Mouse (Mus musculus): ENCODE results near the gene Fbxl20. TPM values are rescaled to one million over a fixed set of nuclear protein-coding genes. Genes with fewer than 3 reads are reported as not detected.

Fbxl20 gene
- polyA plus RNA-seq, 1 experiment from 2014 or later, result 10.8 TPM

DNA sequence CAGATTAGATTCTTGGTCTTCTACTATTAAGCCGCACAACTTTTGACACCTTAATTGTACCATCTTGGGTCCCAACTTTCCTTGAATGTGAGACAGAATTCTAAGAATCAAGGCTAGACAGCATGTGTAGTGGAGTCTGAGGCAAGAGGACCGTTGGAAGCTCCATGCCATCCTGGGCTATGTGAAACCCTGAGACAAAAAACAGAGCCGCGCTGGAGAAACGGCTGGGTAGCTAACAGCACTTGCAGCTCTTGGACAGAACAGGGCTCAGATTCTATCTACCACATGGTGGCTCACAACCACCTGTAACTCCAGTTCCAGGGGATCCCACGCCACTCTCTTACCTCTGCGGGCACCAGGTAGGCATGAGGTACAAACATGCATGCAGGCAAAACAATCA lies 4.3 kb downstream of the Fbxl20 start:
- Histone ChIP-seq H3K4me1 (peaks cover 26% of the 10 kb centered on the region), H3K4me2 (no peak overlapping the region), H3K9ac (no peak overlapping the region), H3K4me3 (no peak overlapping the region), H3K27me3 (replicated peaks) (no peaks in the 10 kb centered on the region), H3K27ac (replicated peaks) (no peak overlapping the region), H3K36me3 (no peaks in the 10 kb centered on the region; the same call in 1 of the 2 replicates), H3K9me3 (no peaks in the 10 kb centered on the region)
- WGBS, result 72% methylated on average over 7 of the region's 7 CpGs
- ATAC-seq (ENCODE audit: extremely low read depth, insufficient number of reproducible peaks, low FRiP score, low TSS enrichment), result no peak

DNA sequence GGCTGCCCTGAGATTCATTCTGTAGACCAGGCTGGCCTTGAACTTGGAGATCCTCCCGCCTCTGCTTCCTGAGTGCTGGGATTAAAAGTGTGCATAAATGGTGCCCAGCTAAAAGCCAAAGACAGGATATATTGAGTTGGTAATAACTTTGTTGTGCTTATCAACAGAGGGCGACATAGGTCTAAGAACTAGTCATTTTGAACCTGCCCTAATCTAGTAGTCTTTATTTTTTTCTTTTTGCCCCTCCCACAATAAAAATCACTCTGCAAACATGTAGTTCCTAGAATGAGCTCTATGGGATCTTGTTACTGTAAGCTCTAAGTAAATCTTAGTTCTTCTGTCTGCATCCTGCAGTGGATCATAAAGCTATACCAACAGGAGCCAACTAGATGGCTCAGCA lies 7.7 kb downstream of the Fbxl20 start:
- H3K9me3 ChIP-seq, result no peaks in the 10 kb centered on the region
- no peak for ATAC-seq (ENCODE audit: extremely low read depth, insufficient number of reproducible peaks, low FRiP score, low TSS enrichment)
- no peak overlapping the region for H3K9ac ChIP-seq
- H3K27me3 ChIP-seq (replicated peaks), result no peaks in the 10 kb centered on the region
- WGBS, result 77% methylated on average over 2 of the region's 2 CpGs
- no peak overlapping the region for H3K4me3 ChIP-seq
- no peaks in the 10 kb centered on the region; the same call in 1 of the 2 replicates for H3K36me3 ChIP-seq
- no peak overlapping the region for H3K4me2 ChIP-seq
- no peak overlapping the region for H3K27ac ChIP-seq (replicated peaks)
- peaks cover 25% of the 10 kb centered on the region for H3K4me1 ChIP-seq

DNA sequence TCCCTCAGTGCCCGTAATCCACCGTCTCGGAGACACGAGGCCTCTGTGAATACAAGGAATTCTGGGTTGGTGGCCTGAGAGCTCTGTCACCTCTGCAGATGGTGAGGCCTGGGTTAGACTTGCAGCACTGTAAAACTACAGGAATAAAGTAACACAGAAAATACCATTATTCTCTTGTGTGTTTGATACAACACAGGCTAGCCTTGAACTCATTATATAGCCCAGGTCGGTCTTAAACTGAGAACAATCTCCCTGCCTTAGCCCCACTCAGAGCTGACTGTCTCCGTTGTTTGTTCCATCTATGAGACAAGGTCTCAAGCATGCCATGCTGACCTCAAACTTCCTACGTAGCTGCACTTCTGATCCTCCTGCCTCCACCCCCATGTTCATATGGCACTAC lies 11.3 kb downstream of the Fbxl20 start:
- peaks cover 3% of the 10 kb centered on the region; the same call in 1 of the 2 replicates for H3K36me3 ChIP-seq
- H3K9me3 ChIP-seq, result no peaks in the 10 kb centered on the region
- H3K27me3 ChIP-seq (replicated peaks), result no peaks in the 10 kb centered on the region
- no peak overlapping the region for H3K4me2 ChIP-seq
- no peak overlapping the region; the same call in 1 of the 2 replicates for H3K27ac ChIP-seq (replicated peaks)
- H3K4me3 ChIP-seq, result no peak overlapping the region
- H3K9ac ChIP-seq, result peak overlapping the region; percentile 45
- WGBS, result 65% methylated on average over 7 of the region's 7 CpGs
- ATAC-seq (ENCODE audit: extremely low read depth, insufficient number of reproducible peaks, low FRiP score, low TSS enrichment), result no peak
- peaks cover 30% of the 10 kb centered on the region for H3K4me1 ChIP-seq

DNA sequence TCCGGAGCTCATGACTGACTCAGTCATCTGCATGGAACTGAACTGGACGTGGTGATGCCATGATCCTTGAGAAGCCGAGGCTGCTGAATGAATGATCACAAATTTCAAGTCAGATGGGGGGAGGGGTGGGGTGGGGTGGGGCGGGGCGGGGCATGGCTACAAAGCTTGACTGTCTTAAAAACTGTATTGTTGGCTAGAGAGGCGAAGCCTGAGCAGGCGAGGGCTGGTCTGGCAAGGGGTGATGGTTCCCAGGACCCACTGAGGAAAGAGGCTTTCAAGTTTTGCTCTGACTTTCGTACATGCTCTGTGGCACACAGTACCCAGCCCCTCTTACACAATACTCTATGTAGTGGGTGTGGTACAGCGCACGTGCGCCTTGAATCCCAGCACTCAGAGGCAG lies 12.4 kb downstream of the Fbxl20 start:
- Histone ChIP-seq H3K27me3 (replicated peaks) (no peaks in the 10 kb centered on the region), H3K9me3 (no peaks in the 10 kb centered on the region), H3K4me3 (no peak overlapping the region), H3K27ac (replicated peaks) (no peak overlapping the region), H3K4me1 (peaks cover 30% of the 10 kb centered on the region), H3K9ac (no peak overlapping the region), H3K36me3 (0 out of 2 replicates have a peak, but pooled peaks cover 3% of the 10 kb centered on the region), H3K4me2 (no peak overlapping the region)
- no peak for ATAC-seq (ENCODE audit: extremely low read depth, insufficient number of reproducible peaks, low FRiP score, low TSS enrichment)
- 90% methylated on average over 11 of the region's 11 CpGs for WGBS

DNA sequence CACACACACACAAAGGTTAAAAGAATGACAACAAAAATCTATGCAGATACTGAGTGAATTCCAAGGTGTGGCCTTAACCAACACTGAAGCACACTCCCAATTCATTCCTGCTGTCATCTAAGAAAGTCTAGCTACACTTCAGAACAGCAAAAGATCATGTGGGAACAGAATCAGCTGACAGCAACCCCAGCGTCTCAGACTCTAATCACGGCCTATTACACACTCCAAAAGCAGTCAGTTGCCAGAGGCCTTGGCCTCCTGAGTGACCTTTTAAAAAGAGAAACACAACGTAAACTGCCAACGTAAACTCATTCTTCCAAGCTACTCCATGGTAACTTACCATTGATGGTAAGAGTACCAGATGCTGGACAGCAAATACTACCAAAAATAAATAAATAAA lies 15.3 kb downstream of the Fbxl20 start:
- no peaks in the 10 kb centered on the region for H3K27me3 ChIP-seq (replicated peaks)
- no peak for ATAC-seq (ENCODE audit: extremely low read depth, insufficient number of reproducible peaks, low FRiP score, low TSS enrichment)
- H3K9ac ChIP-seq, result no peak overlapping the region
- H3K4me2 ChIP-seq, result no peak overlapping the region
- H3K27ac ChIP-seq (replicated peaks), result no peak overlapping the region
- H3K9me3 ChIP-seq, result no peaks in the 10 kb centered on the region
- peaks cover 30% of the 10 kb centered on the region for H3K4me1 ChIP-seq
- WGBS, result 44% methylated on average over 4 of the region's 4 CpGs
- H3K36me3 ChIP-seq, result 0 out of 2 replicates have a peak, but pooled peaks cover 3% of the 10 kb centered on the region
- no peak overlapping the region for H3K4me3 ChIP-seq

DNA sequence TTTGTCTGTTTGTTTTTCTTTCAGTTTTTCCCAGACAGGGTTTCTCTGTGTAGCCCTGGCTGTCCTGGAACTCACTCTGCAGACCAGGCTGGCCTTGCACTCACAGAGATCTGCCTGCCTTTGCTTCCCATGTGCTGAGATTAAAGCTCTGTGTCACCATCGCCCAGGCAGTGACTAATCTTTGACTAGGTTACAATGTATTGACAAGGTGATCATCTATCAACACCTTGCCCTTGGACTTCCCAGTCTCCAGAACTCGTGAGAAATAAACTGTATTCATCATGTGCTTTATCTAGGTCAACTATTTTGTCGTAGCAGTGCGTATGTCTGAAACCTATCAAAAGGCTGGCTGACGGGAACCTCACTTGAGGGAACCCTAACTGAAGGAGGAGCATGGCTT lies 26.8 kb downstream of the Fbxl20 start:
- no peak overlapping the region for H3K27ac ChIP-seq (replicated peaks)
- no peaks in the 10 kb centered on the region for H3K9me3 ChIP-seq
- H3K27me3 ChIP-seq (replicated peaks), result no peaks in the 10 kb centered on the region
- WGBS, result 74% methylated on average over 5 of the region's 5 CpGs
- H3K4me2 ChIP-seq, result no peak overlapping the region
- peaks cover 72% of the 10 kb centered on the region for H3K36me3 ChIP-seq
- H3K4me3 ChIP-seq, result no peak overlapping the region
- no peak overlapping the region for H3K9ac ChIP-seq
- 0 out of 2 replicates have a peak, but pooled peaks cover 7% of the 10 kb centered on the region for H3K4me1 ChIP-seq
- ATAC-seq (ENCODE audit: extremely low read depth, insufficient number of reproducible peaks, low FRiP score, low TSS enrichment), result no peak

DNA sequence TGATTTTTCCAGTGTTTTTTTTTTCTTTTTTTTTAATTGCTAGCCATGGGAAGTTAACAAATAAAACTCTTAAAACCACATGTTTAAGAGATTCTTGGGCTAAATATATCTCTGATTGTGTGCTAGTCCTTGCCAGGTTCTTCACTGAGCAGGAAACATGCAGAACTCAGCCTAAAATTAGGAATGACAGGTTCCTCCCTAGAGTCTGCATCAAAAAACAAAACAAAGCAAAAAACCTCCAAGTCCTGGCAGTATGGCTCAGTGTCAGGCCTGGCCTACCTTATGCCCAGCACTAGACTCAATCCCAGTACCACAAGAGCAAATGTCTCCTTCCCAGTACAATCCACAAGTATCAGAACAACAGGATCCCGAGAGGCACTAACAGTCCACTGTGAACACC lies 35.8 kb downstream of the Fbxl20 start:
- Histone ChIP-seq H3K4me1 (peaks cover 11% of the 10 kb centered on the region), H3K27me3 (replicated peaks) (no peaks in the 10 kb centered on the region), H3K4me3 (no peak overlapping the region), H3K4me2 (no peak overlapping the region), H3K27ac (replicated peaks) (no peak overlapping the region), H3K9ac (no peak overlapping the region), H3K36me3 (peaks cover 54% of the 10 kb centered on the region), H3K9me3 (no peaks in the 10 kb centered on the region)
- WGBS, result 71% methylated on average over 1 of the region's 1 CpGs
- no peak for ATAC-seq (ENCODE audit: extremely low read depth, insufficient number of reproducible peaks, low FRiP score, low TSS enrichment)

DNA sequence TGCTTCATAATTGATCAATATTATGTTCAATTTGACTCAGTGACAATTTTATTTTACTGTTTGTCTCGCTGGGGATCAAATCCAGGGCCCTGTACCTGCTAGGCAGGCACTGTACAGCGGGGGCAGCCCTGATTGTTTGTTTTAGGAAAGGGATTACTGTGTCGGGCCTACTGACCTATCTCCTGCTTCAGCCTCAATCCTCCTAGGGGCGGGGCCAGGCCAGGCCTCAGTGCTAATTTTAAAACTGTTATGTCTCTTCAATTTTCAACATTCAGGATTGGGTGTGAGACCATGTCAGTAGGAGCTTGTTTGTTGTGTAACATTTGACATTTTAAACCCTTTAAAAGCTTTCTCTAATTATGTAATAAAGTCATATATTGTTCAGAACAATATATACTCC lies 36.7 kb downstream of the Fbxl20 start:
- Histone ChIP-seq H3K4me2 (no peak overlapping the region), H3K36me3 (peaks cover 58% of the 10 kb centered on the region), H3K27me3 (replicated peaks) (no peaks in the 10 kb centered on the region), H3K9me3 (no peaks in the 10 kb centered on the region), H3K9ac (no peak overlapping the region), H3K4me1 (peaks cover 11% of the 10 kb centered on the region), H3K27ac (replicated peaks) (no peak overlapping the region), H3K4me3 (no peak overlapping the region)
- no peak for ATAC-seq (ENCODE audit: extremely low read depth, insufficient number of reproducible peaks, low FRiP score, low TSS enrichment)
- WGBS, result 53% methylated on average over 4 of the region's 4 CpGs

DNA sequence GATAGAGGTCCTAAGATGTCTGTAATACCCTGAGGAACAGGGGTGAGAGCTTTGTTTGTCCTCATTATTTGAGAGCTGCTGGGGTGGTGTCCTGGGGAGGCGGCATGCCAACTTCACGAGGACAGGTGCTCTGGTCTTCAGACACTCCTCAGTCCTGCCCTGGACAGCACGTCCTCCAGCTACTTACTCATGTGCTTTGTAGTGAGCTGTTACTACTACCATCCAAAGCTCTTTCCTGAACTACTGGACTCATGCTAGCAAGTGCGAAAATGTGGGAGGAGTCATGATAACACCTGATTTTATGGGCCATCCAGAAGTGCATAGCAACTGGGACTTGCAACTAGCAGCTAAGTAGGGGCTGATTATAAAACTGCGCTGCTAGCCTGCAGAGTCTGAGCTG lies 40.5 kb downstream of the Fbxl20 start:
- Histone ChIP-seq H3K27me3 (replicated peaks) (no peaks in the 10 kb centered on the region), H3K4me3 (no peak overlapping the region), H3K27ac (replicated peaks) (no peak overlapping the region), H3K9me3 (no peaks in the 10 kb centered on the region), H3K4me1 (peaks cover 11% of the 10 kb centered on the region), H3K9ac (no peak overlapping the region), H3K36me3 (peaks cover 79% of the 10 kb centered on the region), H3K4me2 (no peak overlapping the region)
- WGBS, result 78% methylated on average over 5 of the region's 5 CpGs
- ATAC-seq (ENCODE audit: extremely low read depth, insufficient number of reproducible peaks, low FRiP score, low TSS enrichment), result no peak

DNA sequence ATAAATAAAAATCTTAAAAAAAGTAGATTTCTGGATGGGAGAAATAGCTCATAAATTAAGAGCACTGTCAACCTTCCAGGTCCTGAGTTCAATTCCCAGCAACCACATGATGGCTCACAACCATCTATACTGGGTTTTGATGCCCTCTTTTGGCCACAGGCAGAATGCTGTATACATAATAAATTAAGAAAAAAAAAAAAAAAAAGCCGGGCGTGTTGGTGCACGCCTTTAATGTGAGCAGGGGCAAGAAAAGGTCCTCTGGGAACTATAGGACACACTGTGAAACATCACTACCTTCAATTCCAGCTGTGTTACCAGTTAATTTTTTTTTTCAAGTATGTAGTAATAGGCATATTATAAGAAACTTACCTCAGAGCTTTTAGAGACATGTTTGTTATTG lies 48.9 kb downstream of the Fbxl20 start:
- Histone ChIP-seq H3K27me3 (replicated peaks) (no peaks in the 10 kb centered on the region), H3K27ac (replicated peaks) (no peak overlapping the region), H3K4me1 (no peaks in the 10 kb centered on the region), H3K4me2 (no peak overlapping the region), H3K9ac (no peak overlapping the region), H3K4me3 (no peak overlapping the region), H3K36me3 (peaks cover 94% of the 10 kb centered on the region), H3K9me3 (no peaks in the 10 kb centered on the region)
- WGBS, result 83% methylated on average over 3 of the region's 3 CpGs
- no peak for ATAC-seq (ENCODE audit: extremely low read depth, insufficient number of reproducible peaks, low FRiP score, low TSS enrichment)

DNA sequence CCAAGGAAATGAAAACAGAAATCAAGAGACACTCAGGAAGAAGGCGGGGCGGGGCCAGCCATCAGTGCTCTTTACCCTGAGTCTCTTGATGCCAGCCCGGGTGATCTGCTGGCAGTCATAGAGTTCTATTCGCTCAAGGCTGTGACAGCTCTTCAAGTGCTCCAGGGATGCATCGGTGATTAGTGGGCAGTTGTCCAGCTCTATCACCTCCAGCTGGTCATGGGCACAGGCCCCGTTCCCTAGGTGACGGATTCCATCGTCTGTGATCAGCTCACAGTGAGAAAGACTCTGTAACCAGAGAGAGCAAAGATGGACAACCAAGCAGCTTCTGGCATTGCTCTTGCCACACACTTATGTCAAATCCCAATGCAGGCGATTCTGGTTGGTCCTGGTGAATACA lies 59.6 kb downstream of the Fbxl20 start:
- H3K4me3 ChIP-seq, result no peak overlapping the region
- no peak overlapping the region for H3K27ac ChIP-seq (replicated peaks)
- H3K27me3 ChIP-seq (replicated peaks), result no peaks in the 10 kb centered on the region
- H3K9ac ChIP-seq, result no peak overlapping the region
- H3K9me3 ChIP-seq, result no peaks in the 10 kb centered on the region
- H3K4me2 ChIP-seq, result no peak overlapping the region
- WGBS, result 72% methylated on average over 9 of the region's 9 CpGs
- peaks cover 16% of the 10 kb centered on the region for H3K4me1 ChIP-seq
- no peak for ATAC-seq (ENCODE audit: extremely low read depth, insufficient number of reproducible peaks, low FRiP score, low TSS enrichment)
- peaks cover 72% of the 10 kb centered on the region for H3K36me3 ChIP-seq

DNA sequence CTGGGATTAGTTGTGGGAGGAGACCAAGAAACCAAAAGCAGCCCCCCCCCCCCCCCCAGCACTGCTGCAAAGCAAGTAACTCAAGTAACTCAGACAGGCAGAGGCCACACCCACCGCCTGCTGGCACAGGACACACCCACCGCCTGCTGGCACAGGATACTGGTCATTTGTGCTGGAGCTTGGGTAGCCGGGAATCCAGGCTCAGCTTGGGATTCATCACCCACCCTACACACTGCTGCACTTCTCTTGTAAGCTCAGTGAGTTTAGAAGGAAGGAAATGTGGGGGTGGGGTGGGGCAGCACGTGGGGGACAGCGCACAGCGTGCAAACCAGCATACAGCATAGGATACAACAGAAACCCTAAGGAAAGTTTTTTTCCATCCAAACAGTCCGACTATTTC lies 62.0 kb downstream of the Fbxl20 start:
- peaks cover 58% of the 10 kb centered on the region for H3K36me3 ChIP-seq
- H3K27ac ChIP-seq (replicated peaks), result peak overlapping the region; percentile 56

More for the DNA sequence above, 62.0 kb downstream of the Fbxl20 start:
- Histone ChIP-seq H3K9me3 (no peaks in the 10 kb centered on the region), H3K4me1 (peaks cover 16% of the 10 kb centered on the region), H3K9ac (0 out of 2 replicates have a peak overlapping the region, but pooled peaks have one; percentile 37), H3K4me3 (no peak overlapping the region), H3K4me2 (peak overlapping the region; percentile 39), H3K27me3 (replicated peaks) (no peaks in the 10 kb centered on the region)
- 41% methylated on average over 7 of the region's 7 CpGs for WGBS
- ATAC-seq (ENCODE audit: extremely low read depth, insufficient number of reproducible peaks, low FRiP score, low TSS enrichment), result no peak

All from heart, embryonic 13.5 days (tissue).